Mouse (Mus musculus): ENCODE measurements around the gene Cyb5b. TPM values are rescaled to one million over a fixed set of nuclear protein-coding genes. Genes with fewer than 3 reads are reported as not detected.

The Cyb5b gene
- polyA plus RNA-seq, 1 experiment = 24.1 TPM

GRCm38 (mm10) chr8:107165745-107166144, 15.3 kb downstream of the Cyb5b start:
- WGBS = 47% methylated on average over 9 of the region's 9 CpGs
- Histone ChIP-seq H3K36me3 (ENCODE audit: control insufficient read depth, insufficient read depth, low read length) (peaks cover 9% of the 10 kb centered on the region), H3K27ac (ENCODE audit: insufficient read depth, low read length) (peak overlapping the region; percentile 67), H3K27me3 (ENCODE audit: control insufficient read depth, insufficient read depth, low read length) (no peaks in the 10 kb centered on the region), H3K4me3 (ENCODE audit: extremely low read depth, insufficient read depth, insufficient read length) (no peak overlapping the region), H3K4me1 (ENCODE audit: control insufficient read depth, insufficient read depth, insufficient read length) (peaks cover 9% of the 10 kb centered on the region; the same call in 1 of the 2 replicates)
- TF ChIP-seq POLR2A (IDR thresholded peaks at IDR 0.05; ENCODE audit: low read depth, low read length) (no peak), CTCF (IDR thresholded peaks at IDR 0.05; ENCODE audit: extremely low read depth, insufficient read depth, insufficient read length, insufficient replicate concordance) (no peak)
- DNase-seq (ENCODE audit: low read depth in 1 of 2, low spot score in 2 of 2) = peak in 1 of 2 experiments; percentile 13

GRCm38 (mm10) chr8:107167848-107168247, 17.4 kb downstream of the Cyb5b start:
- H3K4me1 ChIP-seq (ENCODE audit: control insufficient read depth, insufficient read depth, insufficient read length) = peaks cover 9% of the 10 kb centered on the region; the same call in 1 of the 2 replicates
- no peak overlapping the region for H3K27ac ChIP-seq (ENCODE audit: insufficient read depth, low read length)
- H3K36me3 ChIP-seq (ENCODE audit: control insufficient read depth, insufficient read depth, low read length) = peaks cover 17% of the 10 kb centered on the region
- H3K4me3 ChIP-seq (ENCODE audit: extremely low read depth, insufficient read depth, insufficient read length) = no peak overlapping the region
- no peak for DNase-seq (ENCODE audit: low read depth in 1 of 2, low spot score in 2 of 2)
- TF ChIP-seq POLR2A (IDR thresholded peaks at IDR 0.05; ENCODE audit: low read depth, low read length) = no peak
- TF ChIP-seq CTCF (IDR thresholded peaks at IDR 0.05; ENCODE audit: extremely low read depth, insufficient read depth, insufficient read length, insufficient replicate concordance) = no peak
- WGBS = 78% methylated on average over 5 of the region's 5 CpGs
- no peaks in the 10 kb centered on the region for H3K27me3 ChIP-seq (ENCODE audit: control insufficient read depth, insufficient read depth, low read length)

GRCm38 (mm10) chr8:107172152-107172551, 21.7 kb downstream of the Cyb5b start:
- 93% methylated on average over 8 of the region's 8 CpGs for WGBS
- Histone ChIP-seq H3K27me3 (ENCODE audit: control insufficient read depth, insufficient read depth, low read length) (no peaks in the 10 kb centered on the region), H3K27ac (ENCODE audit: insufficient read depth, low read length) (no peak overlapping the region), H3K4me1 (ENCODE audit: control insufficient read depth, insufficient read depth, insufficient read length) (no peaks in the 10 kb centered on the region), H3K36me3 (ENCODE audit: control insufficient read depth, insufficient read depth, low read length) (peaks cover 33% of the 10 kb centered on the region), H3K4me3 (ENCODE audit: extremely low read depth, insufficient read depth, insufficient read length) (no peak overlapping the region)
- DNase-seq (ENCODE audit: low read depth in 1 of 2, low spot score in 2 of 2) = no peak
- TF ChIP-seq CTCF (IDR thresholded peaks at IDR 0.05; ENCODE audit: extremely low read depth, insufficient read depth, insufficient read length, insufficient replicate concordance) = no peak
- no peak for TF ChIP-seq POLR2A (IDR thresholded peaks at IDR 0.05; ENCODE audit: low read depth, low read length)

- Histone ChIP-seq H3K4me1 (ENCODE audit: control insufficient read depth, insufficient read depth, insufficient read length) (no peaks in the 10 kb centered on the region), H3K27ac (ENCODE audit: insufficient read depth, low read length) (no peak overlapping the region), H3K27me3 (ENCODE audit: control insufficient read depth, insufficient read depth, low read length) (no peaks in the 10 kb centered on the region), H3K36me3 (ENCODE audit: control insufficient read depth, insufficient read depth, low read length) (peaks cover 40% of the 10 kb centered on the region), H3K4me3 (ENCODE audit: extremely low read depth, insufficient read depth, insufficient read length) (no peak overlapping the region)
- 95% methylated on average over 9 of the region's 9 CpGs for WGBS
- TF ChIP-seq CTCF (IDR thresholded peaks at IDR 0.05; ENCODE audit: extremely low read depth, insufficient read depth, insufficient read length, insufficient replicate concordance) = no peak
- no peak for TF ChIP-seq POLR2A (IDR thresholded peaks at IDR 0.05; ENCODE audit: low read depth, low read length)
- DNase-seq (ENCODE audit: low read depth in 1 of 2, low spot score in 2 of 2) = no peak
Measured at GRCm38 (mm10) chr8:107172969-107173645, 22.7 kb downstream of the Cyb5b start.

- WGBS = 93% methylated on average over 6 of the region's 6 CpGs
- H3K27me3 ChIP-seq (ENCODE audit: control insufficient read depth, insufficient read depth, low read length) = no peaks in the 10 kb centered on the region
- H3K36me3 ChIP-seq (ENCODE audit: control insufficient read depth, insufficient read depth, low read length) = peaks cover 44% of the 10 kb centered on the region
- no peak overlapping the region for H3K4me3 ChIP-seq (ENCODE audit: extremely low read depth, insufficient read depth, insufficient read length)
- no peaks in the 10 kb centered on the region for H3K4me1 ChIP-seq (ENCODE audit: control insufficient read depth, insufficient read depth, insufficient read length)
- no peak for DNase-seq (ENCODE audit: low read depth in 1 of 2, low spot score in 2 of 2)
- TF ChIP-seq CTCF (IDR thresholded peaks at IDR 0.05; ENCODE audit: extremely low read depth, insufficient read depth, insufficient read length, insufficient replicate concordance) (no peak), POLR2A (IDR thresholded peaks at IDR 0.05; ENCODE audit: low read depth, low read length) (no peak)
- no peak overlapping the region for H3K27ac ChIP-seq (ENCODE audit: insufficient read depth, low read length)
Measured at GRCm38 (mm10) chr8:107181122-107181521, 30.7 kb downstream of the Cyb5b start.

GRCm38 (mm10) chr8:107184996-107185395, 34.6 kb downstream of the Cyb5b start:
- Histone ChIP-seq H3K36me3 (ENCODE audit: control insufficient read depth, insufficient read depth, low read length) (peaks cover 24% of the 10 kb centered on the region), H3K4me1 (ENCODE audit: control insufficient read depth, insufficient read depth, insufficient read length) (no peaks in the 10 kb centered on the region), H3K27ac (ENCODE audit: insufficient read depth, low read length) (no peak overlapping the region), H3K4me3 (ENCODE audit: extremely low read depth, insufficient read depth, insufficient read length) (no peak overlapping the region), H3K27me3 (ENCODE audit: control insufficient read depth, insufficient read depth, low read length) (no peaks in the 10 kb centered on the region)
- DNase-seq (ENCODE audit: low read depth in 1 of 2, low spot score in 2 of 2) = no peak
- TF ChIP-seq POLR2A (IDR thresholded peaks at IDR 0.05; ENCODE audit: low read depth, low read length) (no peak), CTCF (IDR thresholded peaks at IDR 0.05; ENCODE audit: extremely low read depth, insufficient read depth, insufficient read length, insufficient replicate concordance) (no peak)
- 81% methylated on average over 3 of the region's 3 CpGs for WGBS
